Mouse (Mus musculus): ENCODE measurements at regions not wholly inside any gene's neighbourhood (a gene's known extent, or its start where the extent isn't known, plus 50 kb on each side); places are given as distances from the start of the nearest gene placed in this dataset.

DNA sequence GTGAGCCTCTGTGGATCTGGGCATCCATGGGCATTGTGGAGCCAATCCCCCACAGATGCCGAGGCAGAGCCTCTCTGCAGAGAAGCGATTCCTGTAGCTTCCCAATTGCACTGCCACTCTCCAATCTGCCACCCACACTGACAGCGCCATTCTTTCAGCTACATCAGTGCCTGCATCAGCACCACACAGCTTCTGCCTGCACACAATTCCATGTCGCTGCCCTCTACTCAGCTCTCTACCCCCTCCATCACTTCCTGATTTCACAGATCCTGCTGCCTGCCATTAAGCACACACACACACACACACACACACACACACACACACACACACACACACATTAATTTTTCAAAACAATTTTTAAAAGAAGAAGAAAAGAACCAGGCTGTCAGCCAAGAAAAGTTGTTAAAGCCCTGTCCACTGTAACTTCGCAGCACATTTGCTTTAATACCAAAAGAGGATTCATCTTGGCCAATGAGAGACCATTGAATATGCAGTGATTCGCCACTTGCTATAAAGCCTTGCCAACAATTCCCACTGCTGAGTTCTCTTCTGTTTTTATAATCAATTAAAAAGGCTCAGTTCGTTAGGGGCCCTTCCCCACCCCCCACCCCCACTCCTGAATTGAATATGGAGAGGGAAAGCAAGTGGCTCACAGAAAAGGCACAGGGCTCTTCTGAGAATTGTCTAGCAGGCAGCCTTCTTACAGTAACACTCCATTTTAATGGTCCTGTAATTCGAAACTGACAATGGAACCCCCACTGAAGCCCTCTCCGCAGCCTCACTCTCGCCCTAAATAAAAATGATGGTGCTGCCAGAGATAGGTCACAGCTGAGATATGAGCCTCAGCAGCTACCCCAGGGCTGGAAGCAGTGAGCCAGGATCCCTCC lies 309.2 kb upstream of the Epha4 start:
- ATAC-seq (replicated peaks; ENCODE audit: low FRiP score, low TSS enrichment, poor library complexity, severe bottlenecking), result no peak

DNA sequence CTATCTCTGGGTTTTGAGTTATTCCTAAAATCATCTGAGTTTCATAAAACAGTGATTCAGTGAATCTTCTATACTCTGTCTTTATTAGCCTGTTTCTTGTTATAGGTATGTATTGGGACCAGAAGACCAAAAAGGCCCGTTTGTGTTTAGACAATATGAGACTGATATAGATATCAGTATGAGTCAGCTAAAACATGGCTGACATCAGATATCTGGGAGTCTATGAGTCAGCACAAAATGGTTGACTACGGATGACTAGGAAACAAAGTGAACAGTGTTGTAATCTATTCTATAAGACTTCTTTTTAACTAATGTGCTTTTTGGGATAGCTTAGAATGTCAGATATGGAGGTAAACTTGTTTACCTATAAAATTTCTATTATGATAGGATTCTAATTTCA lies 305.2 kb upstream of the Epha4 start:
- ATAC-seq (replicated peaks; ENCODE audit: low FRiP score, low TSS enrichment, poor library complexity, severe bottlenecking), result no peak

DNA sequence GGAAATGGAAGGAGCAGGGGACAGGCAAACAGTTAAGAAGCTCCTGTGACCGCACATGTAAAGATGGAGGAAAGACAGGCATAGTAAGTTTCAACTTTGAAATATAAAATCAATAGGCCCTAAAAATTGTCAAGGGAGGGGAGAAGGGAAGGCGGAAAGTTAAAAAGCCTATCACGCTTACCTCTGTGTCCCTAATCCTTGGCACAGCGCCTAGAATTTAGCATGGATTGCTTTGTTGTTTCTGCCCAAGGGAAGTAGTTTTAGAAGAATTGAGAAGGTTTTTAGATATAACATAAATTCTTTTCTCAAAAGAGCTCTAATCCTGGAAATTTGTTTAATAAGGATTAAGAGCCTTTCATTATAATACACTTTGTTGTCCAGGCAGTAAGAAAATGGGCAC lies 300.6 kb upstream of the Epha4 start:
- ATAC-seq (replicated peaks; ENCODE audit: low FRiP score, low TSS enrichment, poor library complexity, severe bottlenecking), result no peak

DNA sequence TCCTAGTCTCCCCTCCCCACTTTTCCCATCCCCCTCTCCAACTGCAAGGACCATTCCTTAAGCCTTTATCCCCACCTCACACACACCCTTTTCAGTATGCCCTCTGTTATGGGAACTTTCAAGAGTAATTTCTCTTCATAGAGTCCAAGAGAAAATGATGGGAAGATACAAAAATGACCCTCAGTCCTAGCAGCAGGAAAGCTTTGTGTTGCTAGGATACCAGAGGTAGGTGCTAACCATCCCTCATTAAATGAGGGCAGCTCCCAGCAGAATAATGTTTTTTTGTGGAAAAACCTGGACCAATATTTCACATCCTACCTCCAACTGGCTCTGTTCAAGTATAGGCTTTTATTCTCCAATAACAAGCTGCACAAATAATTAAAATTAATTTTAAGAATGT lies 296.7 kb upstream of the Epha4 start:
- no peak for ATAC-seq (replicated peaks; ENCODE audit: low FRiP score, low TSS enrichment, poor library complexity, severe bottlenecking)

DNA sequence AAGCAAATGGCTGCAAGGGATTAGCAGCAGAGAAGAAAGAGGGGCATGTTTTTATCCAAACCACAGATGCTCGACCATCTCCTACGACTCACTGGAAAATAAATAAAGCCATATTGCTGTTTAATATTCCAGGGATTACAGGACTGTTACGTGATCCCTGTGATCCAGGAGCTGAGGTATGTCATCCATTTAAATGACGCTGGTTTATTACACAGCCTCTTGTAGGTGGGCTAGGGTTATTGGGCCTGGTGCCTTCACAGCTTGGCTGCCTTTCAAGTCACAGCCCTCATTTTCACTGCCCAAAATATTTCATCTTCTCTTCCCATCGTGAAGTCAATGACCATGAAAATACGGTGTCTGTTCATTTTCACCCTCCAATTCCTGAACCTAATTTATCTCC lies 276.1 kb upstream of the Epha4 start:
- ATAC-seq (replicated peaks; ENCODE audit: low FRiP score, low TSS enrichment, poor library complexity, severe bottlenecking), result no peak

DNA sequence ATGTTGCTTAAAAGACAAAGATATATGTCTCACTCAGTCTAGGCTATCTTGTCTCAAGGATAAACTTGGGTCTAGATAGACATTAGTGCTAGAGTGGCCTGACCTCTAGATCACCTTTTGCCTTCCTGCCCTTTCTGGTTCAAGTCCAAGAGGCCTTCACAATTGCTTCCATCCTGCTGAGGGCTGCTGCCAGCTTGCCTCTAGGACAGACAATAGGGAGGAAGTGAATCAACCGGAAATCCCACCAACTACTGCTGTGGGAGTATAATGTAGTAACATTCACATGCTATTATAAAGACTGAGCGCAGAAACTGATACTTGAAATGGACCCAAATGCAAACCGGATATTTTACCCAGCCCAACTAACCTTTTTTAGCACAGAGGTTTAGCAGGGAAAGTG lies 239.4 kb upstream of the Epha4 start:
- no peak for ATAC-seq (replicated peaks; ENCODE audit: low FRiP score, low TSS enrichment, poor library complexity, severe bottlenecking)

DNA sequence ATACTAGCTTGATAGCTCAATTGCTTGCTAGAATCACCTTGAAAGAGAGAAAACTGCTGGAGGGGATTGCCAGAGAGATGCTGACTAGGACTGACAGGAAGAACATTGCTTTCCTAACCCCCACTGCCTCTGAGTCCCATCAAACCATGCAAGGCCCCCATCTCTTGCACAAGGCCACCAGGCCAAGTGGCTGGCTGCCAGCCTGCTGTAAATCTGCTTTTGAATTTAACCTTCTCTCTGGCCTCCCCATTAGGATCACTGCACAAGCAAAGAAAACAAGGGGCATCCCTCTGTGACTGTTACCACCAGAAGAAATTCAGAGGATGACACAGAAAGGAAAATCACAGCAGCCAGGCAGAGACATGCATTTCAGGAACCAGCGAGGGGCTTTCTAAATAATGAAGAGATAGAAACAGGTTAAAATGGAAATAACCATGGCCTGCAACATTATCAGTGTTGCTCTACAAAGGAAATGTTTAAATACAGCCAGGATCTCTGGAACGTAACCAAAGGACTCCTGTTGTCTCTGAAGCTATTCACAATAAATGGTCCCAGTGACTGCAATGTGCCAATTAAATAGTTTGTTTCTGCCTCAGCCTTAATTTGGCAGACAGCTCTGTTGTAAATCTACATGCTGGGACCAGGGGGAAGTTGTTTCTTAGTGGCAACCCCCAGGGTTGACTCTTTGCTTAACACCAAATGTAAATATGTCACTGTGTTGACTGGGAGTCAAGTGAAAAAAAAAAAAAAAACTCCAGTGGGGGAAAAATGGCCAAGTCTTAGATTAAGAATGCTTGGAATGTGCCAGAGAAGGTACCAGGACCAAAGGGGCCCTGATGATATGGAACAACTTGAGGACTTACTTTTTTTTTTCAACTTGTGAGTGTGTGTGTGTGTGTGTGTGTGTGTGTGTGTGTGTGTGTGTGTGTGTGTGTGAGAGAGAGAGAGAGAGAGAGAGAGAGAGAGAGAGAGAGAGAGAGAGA lies 233.9 kb upstream of the Epha4 start:
- ATAC-seq (replicated peaks; ENCODE audit: low FRiP score, low TSS enrichment, poor library complexity, severe bottlenecking), result no peak

DNA sequence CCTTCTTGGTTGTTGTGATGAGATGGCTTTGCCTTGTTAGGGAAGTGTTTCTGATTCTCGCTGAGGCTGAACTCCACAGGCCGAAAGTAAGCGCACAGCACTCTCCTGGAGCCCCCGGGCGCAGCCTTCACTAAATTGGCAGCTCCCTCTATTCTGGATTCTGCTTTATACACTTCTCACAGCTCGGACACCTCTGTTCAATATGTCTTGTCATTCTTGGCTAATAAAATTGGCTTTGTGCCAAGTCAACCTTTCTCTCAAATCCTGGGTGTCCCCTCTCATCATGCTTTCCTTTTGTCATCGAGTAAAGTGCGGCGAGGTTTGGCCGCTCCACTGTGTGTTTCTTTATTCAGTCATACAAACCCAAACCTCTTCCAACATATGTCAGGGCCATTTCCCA lies 217.2 kb upstream of the Epha4 start:
- ATAC-seq (replicated peaks; ENCODE audit: low FRiP score, low TSS enrichment, poor library complexity, severe bottlenecking), result no peak

DNA sequence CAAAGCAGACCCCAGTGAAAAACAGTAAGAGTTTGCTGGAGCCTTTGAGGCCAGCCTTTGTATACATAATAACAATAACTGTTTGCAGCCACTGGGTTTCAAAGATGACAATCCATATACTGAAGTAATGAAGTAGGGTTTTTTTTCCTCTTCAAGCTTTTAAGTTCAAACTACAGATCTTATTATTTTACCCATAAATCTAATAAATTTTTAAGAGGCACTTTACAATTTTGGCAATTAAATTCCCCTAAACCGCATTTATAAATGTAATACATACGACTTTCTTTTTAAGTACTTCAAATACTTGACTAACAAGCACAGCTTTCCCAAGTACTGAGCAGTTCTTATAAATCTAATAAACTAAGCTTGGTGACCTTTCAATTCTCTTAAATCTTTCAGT lies 212.7 kb upstream of the Epha4 start:
- no peak for ATAC-seq (replicated peaks; ENCODE audit: low FRiP score, low TSS enrichment, poor library complexity, severe bottlenecking)

DNA sequence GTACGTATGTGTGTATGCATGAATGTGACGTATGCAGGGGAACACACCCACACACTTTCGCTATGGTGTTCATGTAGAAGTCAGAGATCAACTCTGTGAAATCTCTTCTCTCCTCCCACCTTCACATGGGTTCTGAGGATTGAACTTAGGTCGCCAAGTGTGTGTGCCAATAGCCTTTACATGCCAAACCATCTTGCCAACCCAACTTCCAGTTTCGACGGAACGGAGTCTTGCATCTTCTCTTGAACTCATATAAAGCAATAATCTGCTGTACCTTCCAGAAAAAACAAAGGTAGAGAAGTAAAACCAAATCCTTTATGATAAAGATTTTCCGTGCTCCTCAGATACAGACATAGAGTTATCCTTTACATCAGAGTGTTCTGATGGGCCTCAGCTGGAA lies 208.4 kb upstream of the Epha4 start:
- no peak for ATAC-seq (replicated peaks; ENCODE audit: low FRiP score, low TSS enrichment, poor library complexity, severe bottlenecking)

DNA sequence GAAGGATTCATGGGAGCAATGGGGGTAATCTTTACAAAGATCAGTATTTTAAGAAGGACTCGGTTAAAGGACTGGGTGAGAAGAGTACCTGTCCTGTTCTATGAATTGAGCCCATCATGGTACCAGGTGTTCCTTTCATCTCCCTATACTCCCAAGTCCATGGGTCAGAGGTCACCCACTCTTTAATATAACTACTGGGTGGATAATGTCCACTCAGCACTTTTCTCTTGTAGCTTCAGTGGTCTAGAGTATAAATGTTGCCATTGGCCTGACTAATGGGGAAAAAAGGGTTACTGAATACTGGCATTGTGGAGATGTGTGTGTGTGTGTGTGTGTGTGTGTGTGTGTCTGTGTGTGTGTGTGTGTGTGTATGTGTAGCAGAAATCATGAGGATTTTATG lies 206.0 kb upstream of the Epha4 start:
- no peak for ATAC-seq (replicated peaks; ENCODE audit: low FRiP score, low TSS enrichment, poor library complexity, severe bottlenecking)

DNA sequence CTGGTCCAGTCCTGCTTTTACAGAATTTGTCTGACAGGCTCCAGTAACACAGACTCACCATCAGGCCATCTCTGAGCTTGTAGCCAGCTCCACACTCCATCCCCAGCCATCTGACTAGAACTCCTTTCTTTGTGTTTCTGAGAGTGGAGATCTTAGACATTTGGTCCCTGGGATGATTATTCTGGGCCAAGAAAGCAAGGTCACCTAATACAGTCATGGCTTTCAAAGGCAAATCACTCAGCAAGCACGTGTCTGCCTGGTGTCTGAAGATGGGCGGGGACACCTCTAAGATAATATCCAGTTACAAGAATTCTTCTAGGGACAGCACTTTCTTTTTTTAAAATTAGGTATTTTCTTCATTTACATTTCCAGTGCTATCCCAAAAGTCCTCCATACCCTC lies 198.1 kb upstream of the Epha4 start:
- no peak for ATAC-seq (replicated peaks; ENCODE audit: low FRiP score, low TSS enrichment, poor library complexity, severe bottlenecking)

DNA sequence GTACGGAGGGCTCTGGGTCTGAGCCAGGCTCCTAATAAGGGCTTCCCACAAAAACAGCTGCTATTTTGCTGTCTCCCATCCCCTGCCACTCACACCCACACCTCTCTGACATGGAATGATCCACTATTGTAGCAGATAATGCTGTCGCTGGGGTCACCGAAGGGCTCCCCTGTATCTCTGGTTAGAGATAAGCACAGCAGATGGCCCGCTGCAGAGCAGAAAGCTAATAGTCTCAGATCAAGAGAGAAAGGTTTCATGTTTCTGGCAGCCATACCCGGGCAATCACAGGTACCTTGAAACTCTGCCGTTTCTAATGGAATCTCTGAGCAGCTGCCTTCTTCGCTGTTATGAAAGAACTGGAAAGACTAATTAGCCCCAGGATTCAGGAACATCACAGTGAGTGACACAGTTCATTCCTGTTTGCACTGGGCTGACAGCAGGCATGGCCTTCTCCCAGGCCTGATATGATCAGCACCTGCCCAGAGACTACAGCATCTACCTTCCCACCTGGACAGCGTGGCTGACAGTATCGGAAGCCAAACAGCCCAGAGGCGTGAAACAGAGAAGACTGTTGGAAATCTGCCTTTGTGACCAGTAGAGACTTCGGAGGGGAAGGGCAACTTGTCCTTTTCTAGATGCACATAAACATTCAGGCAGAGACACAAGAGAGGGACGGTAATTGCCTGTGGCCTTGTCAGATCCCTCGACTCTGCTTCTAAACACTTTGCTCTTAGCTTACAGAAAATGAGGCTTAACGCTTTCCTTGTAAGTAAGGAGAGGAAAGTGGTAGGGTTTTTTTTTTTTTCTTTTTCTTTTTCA lies 193.5 kb upstream of the Epha4 start:
- no peak for ATAC-seq (replicated peaks; ENCODE audit: low FRiP score, low TSS enrichment, poor library complexity, severe bottlenecking)

DNA sequence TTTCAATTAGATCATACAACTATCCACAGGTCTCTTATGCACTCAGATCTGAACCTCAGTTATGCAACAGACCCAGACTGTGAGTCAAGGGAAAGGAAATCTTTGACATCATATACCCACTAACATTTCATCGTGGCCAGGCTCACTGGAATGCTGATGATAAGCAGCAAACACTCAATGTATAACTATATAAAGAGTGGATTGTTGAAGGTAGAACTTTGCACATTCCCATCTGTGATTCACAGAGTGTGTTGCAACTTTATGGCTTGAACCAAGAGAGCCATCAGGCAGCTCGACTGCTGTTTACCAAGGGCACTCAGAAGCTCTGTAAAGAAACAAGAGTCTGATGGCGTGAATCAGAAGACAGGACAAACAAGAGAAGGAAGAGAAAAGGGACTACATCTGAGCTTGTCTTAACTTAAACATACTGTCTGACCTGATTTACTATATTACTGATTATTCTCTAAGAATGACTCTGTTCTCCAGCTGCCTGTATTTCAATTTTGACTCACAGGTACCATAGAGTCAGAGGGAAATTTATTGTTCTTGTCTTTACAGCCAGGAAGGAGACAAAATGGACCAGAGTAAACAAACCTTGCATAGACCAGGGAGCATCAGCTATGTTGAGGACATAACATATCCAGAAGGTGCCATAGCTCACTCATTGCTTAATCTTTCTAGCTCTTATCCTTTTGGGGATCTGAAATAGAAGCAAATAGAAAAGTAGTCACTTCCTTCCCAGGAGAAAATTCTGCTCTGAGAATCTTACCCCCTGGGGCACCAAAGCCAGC lies 180.5 kb upstream of the Epha4 start:
- no peak for ATAC-seq (replicated peaks; ENCODE audit: low FRiP score, low TSS enrichment, poor library complexity, severe bottlenecking)

DNA sequence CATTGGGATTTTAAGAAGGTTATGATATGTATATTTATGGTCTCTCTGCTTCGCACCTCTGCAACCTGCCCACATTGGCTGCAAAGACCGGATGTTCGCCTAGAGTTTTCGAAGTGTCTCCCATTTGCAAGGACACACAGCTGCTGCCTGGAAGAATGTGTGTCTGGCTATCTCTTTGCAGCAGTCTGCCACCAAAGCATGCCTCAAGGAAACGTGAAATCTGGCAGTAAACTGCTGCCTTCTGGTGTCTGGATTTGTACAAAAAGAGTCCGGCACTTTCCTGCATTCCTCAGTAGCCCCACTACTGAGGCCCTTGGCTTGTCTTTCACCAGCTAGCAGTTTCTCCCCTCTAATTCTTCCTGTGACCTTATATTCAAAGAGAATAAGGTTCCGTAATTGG lies 148.5 kb upstream of the Epha4 start:
- ATAC-seq (replicated peaks; ENCODE audit: low FRiP score, low TSS enrichment, poor library complexity, severe bottlenecking), result no peak

DNA sequence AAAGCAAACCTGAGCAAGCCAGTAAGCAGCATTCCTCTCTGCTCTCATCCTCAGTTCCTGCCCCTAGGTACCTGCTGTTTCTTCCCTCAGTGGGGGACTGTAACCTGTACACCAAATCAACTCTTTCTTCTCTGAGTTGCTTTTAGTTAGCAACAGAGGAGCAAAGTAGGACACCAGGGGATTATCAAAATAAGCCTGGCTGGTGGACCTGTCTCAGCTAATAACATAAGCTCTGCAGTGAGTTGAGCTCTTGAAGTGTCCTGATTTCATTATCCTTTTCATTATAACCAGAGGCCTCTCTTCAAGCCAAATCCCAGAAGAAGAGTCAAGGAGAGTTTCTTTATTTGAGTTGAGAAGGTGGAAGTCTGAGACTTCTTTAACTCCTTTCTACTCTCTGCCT lies 145.5 kb upstream of the Epha4 start:
- no peak for ATAC-seq (replicated peaks; ENCODE audit: low FRiP score, low TSS enrichment, poor library complexity, severe bottlenecking)

DNA sequence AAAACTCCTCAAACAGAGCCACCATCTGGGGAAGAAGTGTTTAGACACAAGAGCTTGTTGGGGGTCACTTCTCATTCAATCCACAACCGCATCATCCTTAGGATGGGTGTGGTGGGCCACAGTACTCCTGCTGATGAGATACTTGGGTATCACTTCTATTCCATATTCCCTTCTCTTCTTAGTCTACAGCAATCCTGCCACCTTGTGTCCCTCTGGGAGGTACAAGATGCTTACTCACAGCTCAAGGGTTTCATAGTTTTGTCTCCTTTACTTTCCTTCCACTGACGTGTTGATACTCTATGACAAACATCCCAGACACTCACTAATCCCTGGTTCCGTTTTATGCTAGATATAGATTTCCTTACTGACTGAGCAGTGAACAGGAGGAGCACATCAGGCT lies 122.1 kb upstream of the Epha4 start:
- ATAC-seq (replicated peaks; ENCODE audit: low FRiP score, low TSS enrichment, poor library complexity, severe bottlenecking), result no peak

DNA sequence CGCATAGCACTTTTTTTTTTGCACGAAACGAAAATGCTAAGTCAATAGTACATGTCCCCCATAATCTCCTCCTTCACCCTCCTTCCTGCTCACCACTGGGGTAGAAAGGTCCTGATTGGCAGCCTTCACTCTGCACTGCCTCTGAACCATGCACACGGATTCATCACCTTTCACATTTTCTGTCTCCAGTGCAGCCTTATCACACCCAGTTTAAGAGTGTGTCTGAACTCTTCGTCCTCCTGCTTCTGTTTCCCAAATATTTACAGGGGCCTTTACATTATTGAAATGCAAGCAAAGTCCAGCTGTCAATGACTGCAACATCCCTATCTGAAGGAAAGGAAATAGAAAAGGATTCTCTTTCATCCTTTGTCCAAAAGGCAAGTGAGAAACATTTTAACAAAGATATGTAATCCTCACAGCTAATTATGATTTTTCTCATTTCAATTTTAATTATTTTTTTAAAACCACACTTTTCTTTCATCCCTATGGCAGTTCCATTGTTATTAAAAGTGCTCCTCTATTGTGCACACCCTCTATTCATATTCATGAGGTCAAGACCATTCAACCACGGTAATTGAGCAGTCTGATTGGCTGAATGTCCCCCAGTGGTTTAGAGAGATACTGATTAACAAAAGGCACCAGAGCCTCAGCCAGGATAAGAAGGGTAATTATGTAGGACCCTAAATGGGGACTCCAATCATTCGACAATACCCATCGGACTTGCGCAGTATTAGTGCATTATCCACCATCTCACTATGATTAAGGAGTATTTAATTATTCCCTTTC lies 114.8 kb upstream of the Epha4 start:
- no peak for ATAC-seq (replicated peaks; ENCODE audit: low FRiP score, low TSS enrichment, poor library complexity, severe bottlenecking)

Measured in megakaryocyte-erythroid progenitor cell, adult 5-6 weeks (primary cell).